Mouse (Mus musculus) kidney, adult 2 months (tissue): ENCODE measurements around the gene Adcy4.

Source experiments
- CTCF ChIP-seq: fragments of 200-500 bp; conservative IDR thresholded peaks from 2 replicates; pipeline ENCODE4 v1.5.1; 2011; ENCODE audit warnings: low read depth, mild to moderate bottlenecking, control low read depth, low read length, moderate library complexity, mixed read lengths; ENCODE audit not compliant: insufficient read depth, insufficient read length
- POLR2A ChIP-seq: fragments of 200-500 bp; IDR thresholded peaks from one replicate; pipeline ENCODE4 v1.6.1; 2011; ENCODE audit warnings: low read depth, low read length, control low read depth

- TF ChIP-seq CTCF (no peak), POLR2A (no peak)
These were observed 36.7 kb upstream of the Adcy4 start for GRCm38 (mm10) chr14:55820576-55820975.
